Mouse (Mus musculus): Measurements from ENCODE around the gene Arhgap8.
"Not testable (repeated sequence)": the region's sequence is repeated elsewhere in the genome, so short reads cannot be mapped to it uniquely, and the experiment has no call there.

Arhgap8 gene

GRCm38 (mm10) chr15:84698189-84698588 is 21.7 kb upstream of the Arhgap8 start:
- DNase-seq: no peak

DNA sequence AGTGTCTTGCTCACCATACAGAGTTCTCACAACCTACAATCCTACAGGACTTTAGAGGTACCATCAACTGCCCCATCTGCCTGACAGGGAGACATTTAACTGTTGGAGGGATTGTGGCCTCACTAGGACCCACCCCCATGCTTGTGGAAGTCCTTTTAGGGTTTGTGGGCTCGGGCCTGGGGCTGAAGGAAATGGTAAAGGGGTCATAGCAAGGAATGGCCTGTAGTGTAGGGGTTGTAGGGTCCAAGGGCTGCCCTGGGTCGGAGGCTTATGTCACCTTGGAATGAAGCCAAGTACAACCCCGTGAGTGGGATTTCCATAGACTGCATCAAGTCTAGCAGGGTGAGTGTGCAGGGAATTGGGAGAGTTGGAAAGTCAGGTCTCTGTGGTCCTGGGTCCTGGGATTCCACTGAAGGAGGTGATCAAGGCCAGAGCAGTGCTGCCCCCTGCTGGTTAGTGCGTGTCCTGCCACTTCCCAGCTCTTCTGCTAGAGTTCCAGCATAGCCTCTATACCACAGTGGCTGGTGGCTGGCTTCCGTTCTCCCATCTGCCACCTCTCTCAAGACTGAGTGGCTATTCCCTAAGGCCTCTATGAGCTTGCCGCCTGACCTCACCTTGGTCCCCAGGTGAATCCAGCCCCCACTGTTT is 19.6 kb upstream of the Arhgap8 start:
- peak; percentile 31 to 61 for DNase-seq

DNA sequence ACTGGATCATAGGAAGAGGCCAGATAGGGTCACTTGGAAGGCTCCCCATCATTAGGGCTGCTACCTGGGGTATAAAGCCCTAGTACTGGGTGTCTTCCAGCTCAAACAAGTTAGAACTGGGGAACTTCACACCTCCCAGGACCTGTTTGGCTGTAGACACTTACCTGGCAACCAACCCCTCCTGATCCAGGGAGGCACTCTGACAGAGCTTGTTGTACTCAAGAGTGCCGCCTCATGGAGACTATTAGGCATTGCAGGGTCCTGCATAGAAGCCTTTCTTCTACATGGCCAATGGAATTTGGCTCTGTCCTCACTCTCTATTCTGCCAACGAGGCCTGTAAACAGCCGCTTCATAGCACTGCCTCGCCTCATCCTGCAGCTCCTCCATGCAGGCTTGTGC is 17.9 kb upstream of the Arhgap8 start:
- DNase-seq: peak in 1 of 2 experiments; percentile 42

GRCm38 (mm10) chr15:84702391-84703345 is 17.2 kb upstream of the Arhgap8 start:
- DNase-seq: no peak

GRCm38 (mm10) chr15:84703992-84704391 is 15.9 kb upstream of the Arhgap8 start:
- DNase-seq: no peak

DNA sequence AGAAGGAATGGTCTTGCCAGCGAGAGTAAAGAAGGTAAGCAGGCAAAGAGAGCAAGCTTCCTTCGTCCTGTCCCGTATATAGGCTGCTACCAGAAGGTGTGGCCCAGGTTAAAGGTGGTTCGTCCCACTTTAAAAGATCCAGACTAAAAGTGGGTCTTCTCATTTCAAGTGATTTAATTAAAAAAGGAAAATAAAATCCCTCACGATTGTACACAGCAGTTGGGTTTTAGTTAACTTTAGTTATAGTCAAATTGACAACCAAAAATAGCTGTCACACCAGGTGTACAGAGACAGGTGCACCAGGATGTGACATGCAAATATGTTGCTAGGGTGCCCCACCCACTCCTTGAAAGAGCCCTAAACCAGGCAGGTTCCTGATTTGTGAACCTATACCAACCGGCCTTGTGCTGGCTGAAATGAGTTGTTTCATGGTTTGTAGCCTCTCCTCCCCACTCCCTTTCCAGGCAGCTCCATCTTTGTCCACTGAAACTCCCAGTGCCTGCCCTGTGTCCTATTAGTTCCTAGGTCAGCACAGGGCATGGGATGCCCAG is 14.4 kb upstream of the Arhgap8 start:
- DNase-seq: no peak

DNA sequence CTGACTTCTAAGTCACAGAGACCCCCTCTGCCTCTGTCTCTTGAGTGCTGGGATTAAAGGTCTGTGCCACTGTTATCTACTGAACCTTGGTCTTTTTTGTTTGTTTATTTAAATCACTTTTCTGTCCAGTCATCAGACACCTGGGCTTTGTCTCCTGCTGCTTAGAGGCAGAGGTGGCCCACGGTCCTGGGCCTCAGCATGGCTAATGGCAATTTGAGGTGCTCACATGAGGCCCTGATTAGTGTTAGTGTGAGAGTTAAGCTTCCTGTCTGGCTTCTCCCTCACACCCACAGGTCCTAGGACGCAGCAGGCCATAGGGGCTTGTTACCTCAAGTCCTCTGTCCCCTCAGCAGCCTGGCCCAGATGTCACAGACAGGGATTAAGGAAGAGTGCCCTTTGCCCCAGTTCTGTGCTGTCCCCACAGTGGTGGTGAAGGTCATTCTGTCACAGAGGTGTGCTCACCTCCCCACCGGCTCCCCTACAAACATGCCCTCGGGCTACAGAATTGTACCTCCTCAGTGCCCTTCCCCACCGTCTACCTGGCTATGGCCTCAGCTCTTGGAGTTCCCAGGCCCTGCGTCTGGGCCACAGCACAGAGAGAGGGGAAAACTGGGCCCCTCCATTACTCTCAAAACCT is 12.8 kb upstream of the Arhgap8 start:
- no peak for DNase-seq

DNA sequence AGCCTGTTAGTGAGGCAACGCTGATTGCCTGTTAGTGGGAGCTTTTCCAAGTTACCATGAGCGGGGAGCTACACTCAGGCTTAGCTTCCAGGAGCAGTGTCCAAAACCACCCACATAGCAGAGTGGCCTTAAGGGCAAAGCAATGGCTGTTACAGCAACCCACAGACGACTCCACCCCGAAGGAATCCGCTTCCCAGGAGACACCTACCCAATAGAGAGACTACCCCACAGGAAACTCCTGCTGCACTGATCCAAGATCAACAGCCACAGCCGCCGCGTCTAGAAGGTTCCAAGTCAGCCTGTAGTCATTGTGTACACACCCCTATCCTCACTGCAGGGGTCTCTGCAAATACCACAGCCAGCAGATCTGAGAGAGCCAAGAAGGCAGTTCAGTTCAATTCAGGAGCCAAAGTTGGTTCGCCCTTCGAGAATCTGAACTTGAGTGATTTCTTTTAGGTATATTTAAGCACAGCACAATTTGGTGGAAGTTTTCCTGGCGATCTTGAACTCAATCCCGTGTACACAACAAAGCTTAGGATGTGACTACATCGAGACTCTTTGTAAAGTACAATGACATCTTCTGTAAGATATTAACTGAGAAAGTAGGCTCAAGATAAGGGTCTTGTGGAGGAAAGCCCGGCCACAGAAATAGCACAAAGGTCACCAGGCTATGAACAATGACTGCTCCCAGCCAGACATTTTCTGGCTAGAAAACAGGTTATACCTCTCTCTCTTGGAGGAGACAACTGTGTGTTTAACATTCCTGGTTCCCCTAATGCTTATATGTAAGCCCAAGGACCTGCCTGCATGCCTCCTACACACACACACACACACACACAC is 7.1 kb upstream of the Arhgap8 start:
- DNase-seq: no peak

- DNase-seq: no peak
These were observed 5.1 kb upstream of the Arhgap8 start for GRCm38 (mm10) chr15:84714730-84715129.

GRCm38 (mm10) chr15:84715132-84715531 is 4.7 kb upstream of the Arhgap8 start:
- DNase-seq: no peak

DNA sequence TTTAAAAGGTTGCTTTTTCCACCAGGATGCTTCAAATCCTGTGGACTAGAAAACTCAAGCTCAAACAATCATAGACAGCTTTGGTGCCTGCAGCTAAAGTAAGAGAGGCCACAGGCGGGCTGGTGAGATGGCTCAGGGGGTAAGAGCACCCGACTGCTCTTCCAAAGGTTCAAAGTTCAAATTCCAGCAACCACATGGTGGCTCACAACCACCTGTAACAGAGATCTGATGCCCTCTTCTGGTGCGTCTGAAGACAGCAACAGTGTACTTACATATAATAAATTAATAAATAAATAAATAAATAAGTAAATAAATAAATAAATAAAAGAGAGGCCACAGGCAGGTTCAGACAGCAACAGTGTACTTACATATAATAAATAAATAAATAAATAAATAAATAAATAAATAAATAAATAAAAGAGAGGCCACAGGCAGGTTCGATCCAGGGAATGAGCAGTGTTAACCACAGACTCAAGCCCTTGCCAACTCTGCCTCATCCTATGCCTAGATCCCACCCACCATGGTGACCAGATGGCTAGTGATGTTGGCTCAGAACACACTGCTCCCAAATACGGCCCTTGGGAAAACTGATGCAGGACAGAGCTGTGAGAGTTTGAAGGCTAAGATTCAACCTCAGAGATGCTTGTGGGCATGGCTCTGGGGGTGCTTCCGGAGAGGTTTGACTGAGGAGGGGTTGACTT is 2.1 kb upstream of the Arhgap8 start:
- DNase-seq: not testable (repeated sequence)

DNA sequence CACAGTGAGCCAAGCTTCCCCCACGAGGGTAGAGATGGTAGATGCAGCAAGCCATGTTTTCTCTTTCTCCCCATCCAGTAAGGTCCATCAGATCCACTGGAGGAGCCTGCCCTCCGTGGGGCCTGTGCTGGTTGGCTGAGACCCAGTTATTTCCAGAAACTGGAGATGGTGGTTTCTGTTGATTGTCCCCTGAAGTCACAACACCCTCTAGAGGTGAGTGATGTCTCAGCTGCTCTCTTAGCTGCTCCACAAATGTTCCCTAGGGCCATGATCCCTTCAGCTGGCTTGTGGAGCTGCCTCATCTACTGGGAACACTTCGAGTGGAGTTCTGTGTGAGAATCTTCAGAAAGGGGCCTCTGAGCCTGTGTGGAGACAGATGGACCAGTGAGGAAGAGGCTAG is 1.1 kb upstream of the Arhgap8 start:
- DNase-seq: no peak

- DNase-seq: no peak
These were observed 696 bp downstream of the Arhgap8 start for GRCm38 (mm10) chr15:84720291-84721204.

GRCm38 (mm10) chr15:84723656-84724055 is 3.8 kb downstream of the Arhgap8 start:
- not testable (repeated sequence) for DNase-seq

DNA sequence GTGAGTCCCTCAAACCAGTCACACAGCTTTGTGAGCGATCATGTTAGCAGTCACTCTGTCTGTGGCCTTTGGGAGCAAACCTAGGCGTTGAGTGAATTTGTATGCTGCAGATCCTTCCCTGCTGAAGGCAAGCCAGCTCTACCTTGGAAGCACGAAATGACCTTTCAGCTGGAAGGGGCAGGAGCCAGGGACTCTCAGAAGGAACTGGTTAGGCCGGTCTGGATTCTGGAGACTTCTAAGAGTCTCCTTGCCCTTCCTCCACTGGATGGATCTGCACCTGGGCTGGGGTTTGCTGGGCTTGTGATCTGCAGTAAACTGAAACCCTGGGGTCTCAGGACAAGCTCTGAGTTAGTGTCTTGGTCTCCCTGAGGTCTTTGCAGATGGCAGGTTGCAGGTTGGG is 4.3 kb downstream of the Arhgap8 start:
- no peak for DNase-seq

DNA sequence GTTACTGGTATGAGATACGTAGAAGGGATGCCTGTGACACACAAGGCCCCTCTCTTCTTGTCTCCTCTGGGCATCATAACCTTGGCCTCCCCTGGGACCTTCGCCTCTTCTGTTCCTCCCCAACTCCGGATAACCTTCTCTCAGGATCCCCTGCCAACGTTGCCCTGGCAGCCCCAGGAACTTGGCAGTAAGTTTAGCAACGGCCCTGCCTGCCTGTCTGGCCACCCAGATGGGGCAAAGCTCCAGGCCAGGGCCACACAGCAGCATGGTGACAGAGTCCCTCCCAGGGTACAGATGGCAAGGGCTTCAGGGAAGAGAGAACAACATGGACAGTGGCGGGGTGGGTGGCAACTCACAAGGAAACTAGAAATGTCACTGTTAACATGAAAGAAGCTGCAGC is 9.8 kb downstream of the Arhgap8 start:
- peak; percentile 19 to 48 for DNase-seq

DNA sequence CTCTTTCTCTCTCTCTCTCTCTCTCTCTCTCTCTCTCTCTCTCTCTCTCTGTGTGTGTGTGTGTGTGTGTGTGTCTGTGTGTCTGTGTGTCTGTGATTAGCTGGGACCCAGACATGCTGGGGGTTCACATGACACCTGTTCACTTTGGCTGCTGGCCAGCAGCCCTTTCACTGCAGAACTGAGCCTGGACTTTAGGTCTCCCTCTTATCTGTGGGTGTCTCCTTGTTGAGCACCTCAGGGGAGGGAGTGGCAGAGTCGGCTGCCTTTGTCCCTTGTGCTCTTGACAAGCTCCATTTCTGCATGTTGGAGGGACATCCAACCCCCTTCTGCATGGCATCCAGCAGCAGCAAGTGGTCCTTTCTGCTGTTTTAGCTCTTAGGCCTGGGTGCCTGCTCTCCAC is 11.0 kb downstream of the Arhgap8 start:
- DNase-seq: no peak

DNA sequence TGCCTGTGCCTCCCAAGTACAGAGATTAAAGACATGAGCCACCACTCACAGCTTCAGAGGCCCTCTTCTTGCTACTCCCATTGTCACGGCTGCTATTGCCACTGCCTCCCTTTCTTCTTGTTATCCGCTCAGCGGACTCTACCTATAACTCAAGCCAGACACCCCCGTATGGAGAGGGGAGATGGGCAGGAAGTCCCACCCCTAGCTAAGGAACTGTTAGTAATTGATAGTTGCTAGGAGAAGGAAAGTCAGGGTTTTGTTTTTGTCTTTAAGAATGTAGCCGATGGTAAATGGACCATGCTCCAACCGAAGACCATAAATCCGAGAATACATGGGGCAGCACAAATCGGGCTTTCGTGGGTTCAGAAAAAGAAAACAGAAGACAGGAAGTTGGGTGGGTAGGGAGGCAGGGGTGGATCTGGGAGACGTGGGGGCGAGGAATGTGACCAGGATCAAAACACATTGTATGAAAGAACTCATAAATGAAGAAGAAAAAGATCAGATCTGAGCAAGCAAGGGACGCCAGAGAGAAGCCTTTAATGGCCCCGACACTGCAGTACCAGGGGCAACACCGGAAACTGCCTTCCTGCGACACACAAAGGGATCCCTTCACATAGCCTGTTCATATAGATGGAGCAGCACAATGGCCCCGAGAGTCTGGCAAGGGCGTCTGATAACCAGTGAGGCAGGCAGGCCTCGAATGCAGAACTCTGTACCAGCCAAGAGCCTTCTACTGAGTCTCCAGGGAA is 12.0 kb downstream of the Arhgap8 start:
- no peak for DNase-seq

DNA sequence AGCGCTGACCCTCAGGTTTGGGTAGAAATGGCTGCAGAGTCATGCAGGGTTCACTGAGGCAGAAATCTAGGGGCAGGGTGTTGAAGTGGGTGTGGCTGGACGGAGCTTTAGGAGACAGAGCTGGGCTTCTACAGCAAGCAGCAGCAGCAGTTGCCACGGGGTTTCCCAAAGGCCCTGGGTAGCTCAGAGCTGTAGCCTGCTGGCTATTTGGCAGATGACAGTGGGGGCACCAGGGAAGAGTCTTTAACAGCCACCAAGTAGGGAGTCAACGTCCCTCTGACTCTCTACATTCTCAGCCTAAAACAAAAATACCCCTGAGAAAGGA is 12.5 kb downstream of the Arhgap8 start:
- no peak for DNase-seq
